Mouse (Mus musculus): ENCODE measurements around the gene Celf1. TPM values are rescaled to one million over a fixed set of nuclear protein-coding genes. Genes with fewer than 3 reads are reported as not detected.

Gene Celf1
- polyA plus RNA-seq, 1 experiment from 2014 or later = 48.5 TPM

- H3K4me2 ChIP-seq (ENCODE audit: low read depth, low read length) = no peak overlapping the region
- no peaks in the 10 kb centered on the region for H3K27me3 ChIP-seq (replicated peaks; ENCODE audit: control insufficient read depth, insufficient read depth, low read length)
- WGBS = 57% methylated on average over 2 of the region's 2 CpGs
- H3K9ac ChIP-seq (ENCODE audit: low read depth, low read length) = no peak overlapping the region
- H3K9me3 ChIP-seq (ENCODE audit: control insufficient read depth, low read length) = no peaks in the 10 kb centered on the region
- no peak overlapping the region for H3K27ac ChIP-seq (replicated peaks; ENCODE audit: low read depth, low read length)
- ATAC-seq (ENCODE audit: low read depth) (no peak), DNase-seq (ENCODE audit: low spot score) (peak; percentile 5)
- peaks cover 20% of the 10 kb centered on the region for H3K36me3 ChIP-seq (ENCODE audit: control insufficient read depth, insufficient read depth, low read length)
- no peak overlapping the region for H3K4me3 ChIP-seq (ENCODE audit: low read depth, low read length)
- H3K4me1 ChIP-seq (ENCODE audit: control insufficient read depth, insufficient read depth, low read length) = no peaks in the 10 kb centered on the region
Observed at GRCm38 (mm10) chr2:91023131-91023530, 82.9 kb downstream of the Celf1 start.

DNA sequence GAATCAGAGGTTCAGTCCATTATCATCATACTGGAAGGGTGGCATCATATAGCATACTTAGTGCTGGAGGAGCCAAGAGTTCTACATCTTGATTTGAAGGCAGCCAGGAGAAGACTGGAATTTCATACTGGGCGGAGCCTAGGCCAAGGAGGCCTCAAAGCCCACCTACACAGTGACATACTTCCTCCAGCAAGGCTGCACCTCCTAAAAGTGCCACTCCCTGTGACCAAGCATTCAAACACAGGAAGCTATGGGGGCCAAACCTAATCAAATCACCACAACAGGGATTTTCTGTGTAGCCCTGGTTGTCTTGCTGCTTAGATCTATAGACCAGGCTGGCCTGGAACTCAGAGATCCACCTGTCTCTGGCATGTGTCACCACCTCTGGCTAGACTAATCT is 83.8 kb downstream of the Celf1 start:
- no peak overlapping the region for H3K27ac ChIP-seq (replicated peaks; ENCODE audit: low read depth, low read length)
- 94% methylated on average over 1 of the region's 1 CpGs for WGBS
- no peak overlapping the region for H3K4me3 ChIP-seq (ENCODE audit: low read depth, low read length)
- DNase-seq (ENCODE audit: low spot score) = no peak
- no peak overlapping the region for H3K4me2 ChIP-seq (ENCODE audit: low read depth, low read length)
- H3K9ac ChIP-seq (ENCODE audit: low read depth, low read length) = no peak overlapping the region
- H3K36me3 ChIP-seq (ENCODE audit: control insufficient read depth, insufficient read depth, low read length) = peaks cover 16% of the 10 kb centered on the region
- ATAC-seq (ENCODE audit: low read depth) = no peak
- H3K9me3 ChIP-seq (ENCODE audit: control insufficient read depth, low read length) = no peaks in the 10 kb centered on the region
- H3K27me3 ChIP-seq (replicated peaks; ENCODE audit: control insufficient read depth, insufficient read depth, low read length) = no peaks in the 10 kb centered on the region
- H3K4me1 ChIP-seq (ENCODE audit: control insufficient read depth, insufficient read depth, low read length) = no peaks in the 10 kb centered on the region

DNA sequence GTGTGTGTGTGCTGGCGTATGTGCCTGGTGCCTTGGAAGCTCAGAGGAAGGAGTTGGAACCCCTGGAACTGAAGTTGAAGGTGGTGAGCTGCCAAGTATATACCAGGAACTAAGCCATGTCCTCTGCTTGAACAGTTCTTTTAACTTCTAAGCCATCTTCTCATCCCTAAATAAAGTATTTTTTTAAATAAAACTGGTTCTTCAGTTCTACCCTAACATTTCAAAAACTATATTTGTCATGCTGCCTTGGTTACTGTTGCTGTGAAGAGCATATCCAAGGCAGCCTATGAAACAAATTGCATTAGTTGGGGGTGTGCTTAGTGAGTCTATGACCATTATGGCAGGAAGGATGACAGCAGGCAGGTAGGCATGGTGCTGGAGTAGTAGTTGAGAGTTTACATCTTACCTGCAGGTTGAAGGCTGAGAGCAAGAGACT is 84.9 kb downstream of the Celf1 start:
- Histone ChIP-seq H3K4me3 (ENCODE audit: low read depth, low read length) (no peak overlapping the region), H3K9me3 (ENCODE audit: control insufficient read depth, low read length) (no peaks in the 10 kb centered on the region), H3K27me3 (replicated peaks; ENCODE audit: control insufficient read depth, insufficient read depth, low read length) (no peaks in the 10 kb centered on the region), H3K36me3 (ENCODE audit: control insufficient read depth, insufficient read depth, low read length) (peaks cover 10% of the 10 kb centered on the region), H3K27ac (replicated peaks; ENCODE audit: low read depth, low read length) (no peak overlapping the region), H3K9ac (ENCODE audit: low read depth, low read length) (no peak overlapping the region), H3K4me2 (ENCODE audit: low read depth, low read length) (no peak overlapping the region), H3K4me1 (ENCODE audit: control insufficient read depth, insufficient read depth, low read length) (no peaks in the 10 kb centered on the region)
- ATAC-seq (ENCODE audit: low read depth) = no peak
- DNase-seq (ENCODE audit: low spot score) = no peak
- WGBS = 88% methylated on average over 1 of the region's 1 CpGs

DNA sequence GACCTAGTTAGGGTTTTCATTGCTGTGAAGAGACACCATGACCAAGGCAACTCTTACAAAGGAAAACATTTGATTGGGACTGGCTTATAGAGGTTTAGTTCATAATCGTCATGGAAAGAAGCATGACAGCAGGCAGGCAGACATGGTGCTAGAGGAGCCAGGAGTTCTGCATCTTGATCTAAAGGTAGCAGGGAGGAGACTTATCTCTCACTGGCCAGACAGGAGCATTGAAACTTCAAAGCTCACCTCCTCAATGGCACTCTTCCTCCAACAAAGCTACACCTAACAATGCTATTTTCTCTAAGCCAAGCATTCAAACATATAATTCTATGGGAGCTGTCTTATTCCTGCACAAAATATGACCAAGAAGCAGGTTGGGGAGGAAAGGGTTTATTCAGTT is 86.3 kb downstream of the Celf1 start:
- no peak overlapping the region for H3K27ac ChIP-seq (replicated peaks; ENCODE audit: low read depth, low read length)
- DNase-seq (ENCODE audit: low spot score) (no peak), ATAC-seq (ENCODE audit: low read depth) (no peak)
- WGBS = 77% methylated on average over 1 of the region's 1 CpGs
- no peaks in the 10 kb centered on the region for H3K36me3 ChIP-seq (ENCODE audit: control insufficient read depth, insufficient read depth, low read length)
- no peaks in the 10 kb centered on the region for H3K27me3 ChIP-seq (replicated peaks; ENCODE audit: control insufficient read depth, insufficient read depth, low read length)
- no peaks in the 10 kb centered on the region for H3K4me1 ChIP-seq (ENCODE audit: control insufficient read depth, insufficient read depth, low read length)
- H3K4me3 ChIP-seq (ENCODE audit: low read depth, low read length) = no peak overlapping the region
- H3K9me3 ChIP-seq (ENCODE audit: control insufficient read depth, low read length) = no peaks in the 10 kb centered on the region
- H3K9ac ChIP-seq (ENCODE audit: low read depth, low read length) = no peak overlapping the region
- H3K4me2 ChIP-seq (ENCODE audit: low read depth, low read length) = no peak overlapping the region

GRCm38 (mm10) chr2:91027391-91028214 is 87.4 kb downstream of the Celf1 start:
- Histone ChIP-seq H3K27me3 (replicated peaks; ENCODE audit: control insufficient read depth, insufficient read depth, low read length) (no peaks in the 10 kb centered on the region), H3K9ac (ENCODE audit: low read depth, low read length) (no peak overlapping the region), H3K27ac (replicated peaks; ENCODE audit: low read depth, low read length) (no peak overlapping the region), H3K36me3 (ENCODE audit: control insufficient read depth, insufficient read depth, low read length) (no peaks in the 10 kb centered on the region), H3K4me2 (ENCODE audit: low read depth, low read length) (no peak overlapping the region), H3K4me3 (ENCODE audit: low read depth, low read length) (no peak overlapping the region), H3K9me3 (ENCODE audit: control insufficient read depth, low read length) (no peaks in the 10 kb centered on the region), H3K4me1 (ENCODE audit: control insufficient read depth, insufficient read depth, low read length) (no peaks in the 10 kb centered on the region)
- ATAC-seq (ENCODE audit: low read depth) (no peak), DNase-seq (ENCODE audit: low spot score) (peak; percentile 32)
- 83% methylated on average over 9 of the region's 9 CpGs for WGBS

DNA sequence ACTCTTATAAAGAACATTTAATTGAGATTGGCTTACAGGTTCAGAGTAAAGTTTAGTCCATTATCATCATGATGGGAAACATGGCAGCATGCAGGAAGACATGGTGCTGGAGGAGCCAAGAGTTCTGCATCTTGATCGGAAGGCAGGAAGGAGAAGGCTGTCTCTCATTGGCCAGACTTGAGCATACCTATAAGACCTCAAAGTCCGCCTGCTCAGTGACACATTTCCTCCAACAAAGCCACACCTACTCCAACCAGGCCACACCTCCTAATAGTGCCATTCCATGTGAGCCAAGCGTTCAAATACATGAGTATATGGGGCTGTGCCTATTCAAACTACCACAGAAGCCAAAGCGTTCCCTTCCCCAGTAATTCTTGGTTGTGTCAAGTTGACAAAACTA is 91.0 kb downstream of the Celf1 start:
- no peak overlapping the region for H3K27ac ChIP-seq (replicated peaks; ENCODE audit: low read depth, low read length)
- H3K27me3 ChIP-seq (replicated peaks; ENCODE audit: control insufficient read depth, insufficient read depth, low read length) = no peaks in the 10 kb centered on the region
- H3K4me3 ChIP-seq (ENCODE audit: low read depth, low read length) = no peak overlapping the region
- ATAC-seq (ENCODE audit: low read depth) = no peak
- no peaks in the 10 kb centered on the region for H3K36me3 ChIP-seq (ENCODE audit: control insufficient read depth, insufficient read depth, low read length)
- no peaks in the 10 kb centered on the region for H3K9me3 ChIP-seq (ENCODE audit: control insufficient read depth, low read length)
- DNase-seq (ENCODE audit: low spot score) = no peak
- no peak overlapping the region for H3K4me2 ChIP-seq (ENCODE audit: low read depth, low read length)
- 85% methylated on average over 4 of the region's 4 CpGs for WGBS
- H3K9ac ChIP-seq (ENCODE audit: low read depth, low read length) = no peak overlapping the region
- no peaks in the 10 kb centered on the region for H3K4me1 ChIP-seq (ENCODE audit: control insufficient read depth, insufficient read depth, low read length)

- no peak overlapping the region for H3K27ac ChIP-seq (replicated peaks; ENCODE audit: low read depth, low read length)
- ATAC-seq (ENCODE audit: low read depth) = no peak
- no peaks in the 10 kb centered on the region for H3K36me3 ChIP-seq (ENCODE audit: control insufficient read depth, insufficient read depth, low read length)
- H3K4me1 ChIP-seq (ENCODE audit: control insufficient read depth, insufficient read depth, low read length) = no peaks in the 10 kb centered on the region
- whole genome bisulfite sequencing = 16% methylated on average over 3 of the region's 3 CpGs
- no peaks in the 10 kb centered on the region for H3K27me3 ChIP-seq (replicated peaks; ENCODE audit: control insufficient read depth, insufficient read depth, low read length)
- no peak overlapping the region for H3K4me2 ChIP-seq (ENCODE audit: low read depth, low read length)
- H3K4me3 ChIP-seq (ENCODE audit: low read depth, low read length) = no peak overlapping the region
- DNase-seq (ENCODE audit: low spot score) = no peak
- no peaks in the 10 kb centered on the region for H3K9me3 ChIP-seq (ENCODE audit: control insufficient read depth, low read length)
- no peak overlapping the region for H3K9ac ChIP-seq (ENCODE audit: low read depth, low read length)
Observed at GRCm38 (mm10) chr2:91033000-91033399, 92.8 kb downstream of the Celf1 start.

DNA sequence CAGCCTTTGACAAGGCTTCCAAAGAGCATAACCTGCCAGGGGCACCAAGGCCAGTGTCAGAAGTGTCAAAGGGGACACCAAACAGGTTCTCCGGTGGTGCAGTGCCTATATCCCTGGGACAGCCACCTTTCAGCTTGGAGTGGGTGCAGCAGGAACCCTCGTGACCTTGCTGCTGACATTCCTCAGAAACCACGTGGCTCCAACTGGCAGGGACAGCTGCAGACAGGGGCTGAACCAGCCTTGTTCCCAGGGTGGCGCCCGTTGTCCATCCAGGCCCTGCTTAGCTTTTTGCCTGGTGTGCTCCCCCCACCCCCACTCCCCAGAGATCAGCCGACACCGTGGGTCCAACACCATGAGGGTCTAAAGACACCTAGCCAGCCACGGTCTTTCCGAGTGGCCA is 95.2 kb downstream of the Celf1 start, which contains the start of gene Rapsn:
TSS of gene Rapsn (plus strand) at position 236 of the 400 bp plus-strand sequence.
- Histone ChIP-seq H3K4me2 (ENCODE audit: low read depth, low read length) (peak within 1 kb of the TSS; percentile 26), H3K36me3 (ENCODE audit: control insufficient read depth, insufficient read depth, low read length) (no peaks in the 10 kb centered on the region), H3K4me1 (ENCODE audit: control insufficient read depth, insufficient read depth, low read length) (no peaks in the 10 kb centered on the region), H3K27ac (replicated peaks; ENCODE audit: low read depth, low read length) (0 out of 2 replicates have a peak within 1 kb of the TSS, but pooled peaks have one; percentile 10), H3K9ac (ENCODE audit: low read depth, low read length) (no peak within 1 kb of the TSS), H3K9me3 (ENCODE audit: control insufficient read depth, low read length) (no peaks in the 10 kb centered on the region), H3K4me3 (ENCODE audit: low read depth, low read length) (no peak within 1 kb of the TSS), H3K27me3 (replicated peaks; ENCODE audit: control insufficient read depth, insufficient read depth, low read length) (no peaks in the 10 kb centered on the region)
- WGBS = 66% methylated on average over 6 of the region's 9 CpGs
- ATAC-seq (ENCODE audit: low read depth) (peak; percentile 77; the same call in 1 of the 2 replicates), DNase-seq (ENCODE audit: low spot score) (peak; percentile 68)

- H3K9me3 ChIP-seq (ENCODE audit: control insufficient read depth, low read length) = no peaks in the 10 kb centered on the region
- 77% methylated on average over 8 of the region's 8 CpGs for WGBS
- no peak overlapping the region for H3K4me3 ChIP-seq (ENCODE audit: low read depth, low read length)
- no peak overlapping the region for H3K9ac ChIP-seq (ENCODE audit: low read depth, low read length)
- no peak overlapping the region for H3K27ac ChIP-seq (replicated peaks; ENCODE audit: low read depth, low read length)
- ATAC-seq (ENCODE audit: low read depth) (no peak), DNase-seq (ENCODE audit: low spot score) (no peak)
- H3K4me1 ChIP-seq (ENCODE audit: control insufficient read depth, insufficient read depth, low read length) = no peaks in the 10 kb centered on the region
- H3K4me2 ChIP-seq (ENCODE audit: low read depth, low read length) = no peak overlapping the region
- H3K36me3 ChIP-seq (ENCODE audit: control insufficient read depth, insufficient read depth, low read length) = no peaks in the 10 kb centered on the region
- H3K27me3 ChIP-seq (replicated peaks; ENCODE audit: control insufficient read depth, insufficient read depth, low read length) = no peaks in the 10 kb centered on the region
Observed at GRCm38 (mm10) chr2:91041786-91042185, 101.6 kb downstream of the Celf1 start.

Measured in embryonic facial prominence, embryonic 14.5 days (tissue).